Mouse (Mus musculus) frontal cortex, adult 2 months (tissue): Measurements from ENCODE around the gene Syne1. TPM values are rescaled to one million over a fixed set of nuclear protein-coding genes. Genes with fewer than 3 reads are reported as not detected.

Experiments
- DNase-seq, 2 experiments: peaks; one replicate each; pipeline ENCODE4 v3.0.0; 2022; ENCODE audit warnings: low spot score in 1 of 2; ENCODE audit errors: extremely low spot score in 1 of 2
- polyA plus RNA-seq: library from polyadenylated mRNA; depleted of rRNA; stranded (reverse); fragments of >200 nt; gene quantifications from 2 replicates; pipeline ENCODE4 v1.2.3, GENCODE M21; 2012

Syne1 gene
- polyA plus RNA-seq, 1 experiment = 163 TPM

DNA sequence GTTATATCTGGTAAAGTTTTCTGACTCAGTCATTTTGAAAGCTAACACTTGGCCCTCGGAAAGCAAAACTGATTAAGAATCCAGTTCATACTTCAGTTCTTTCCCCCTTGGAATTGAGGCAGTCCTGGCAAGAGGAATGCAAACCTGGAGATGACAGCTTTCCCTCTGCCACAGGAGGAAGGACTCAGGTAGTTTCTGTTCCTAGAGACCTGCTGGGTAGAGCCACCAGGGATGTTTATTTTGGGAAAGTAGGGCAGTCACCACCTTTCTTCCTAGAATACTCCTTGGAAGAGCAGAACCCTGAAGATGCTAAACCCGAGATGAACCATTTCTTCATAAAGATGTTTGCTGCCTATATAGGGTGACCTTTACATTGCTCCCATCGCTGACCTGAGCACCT, 383.8 kb downstream of the Syne1 start:
- no peak for DNase-seq

DNA sequence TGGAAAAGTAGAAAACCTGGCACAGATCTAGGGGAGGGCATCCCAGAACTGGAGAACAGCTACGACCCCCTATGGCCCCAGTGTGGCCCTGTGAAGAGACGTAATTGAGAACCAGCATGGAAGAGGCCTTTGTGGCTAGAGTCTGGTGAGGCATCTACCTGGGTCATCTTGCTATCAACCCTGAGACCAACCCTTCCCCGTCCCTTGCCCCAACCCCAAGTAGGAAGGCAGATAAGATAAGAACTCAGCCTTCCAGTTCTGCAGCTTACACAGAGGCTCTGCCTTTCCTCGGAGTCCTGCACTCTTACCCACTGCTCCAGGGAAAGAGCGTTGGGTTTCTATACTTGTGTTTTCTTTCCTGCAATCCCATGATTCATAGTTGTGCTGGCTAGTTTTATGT, 385.8 kb downstream of the Syne1 start:
- DNase-seq = no peak

DNA sequence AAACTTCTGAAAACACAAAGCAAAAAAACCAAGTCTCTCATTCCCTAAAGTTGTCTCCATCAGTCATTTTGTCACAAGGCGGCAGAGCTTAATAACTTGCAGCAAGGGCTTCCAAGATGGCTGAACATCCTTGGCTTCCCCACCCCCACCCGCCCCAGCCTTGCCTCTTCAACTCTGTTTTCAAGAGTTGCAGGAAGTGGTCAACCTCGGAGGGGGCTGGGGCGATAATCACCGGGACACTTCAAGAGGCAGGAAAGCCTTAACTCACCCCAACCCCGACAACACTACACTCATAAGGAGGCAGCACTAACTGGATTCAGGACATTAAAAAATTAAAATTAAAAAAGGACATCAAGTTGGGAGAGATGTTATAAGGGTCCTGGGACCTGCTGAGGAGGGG, 387.5 kb downstream of the Syne1 start:
- no peak for DNase-seq

DNA sequence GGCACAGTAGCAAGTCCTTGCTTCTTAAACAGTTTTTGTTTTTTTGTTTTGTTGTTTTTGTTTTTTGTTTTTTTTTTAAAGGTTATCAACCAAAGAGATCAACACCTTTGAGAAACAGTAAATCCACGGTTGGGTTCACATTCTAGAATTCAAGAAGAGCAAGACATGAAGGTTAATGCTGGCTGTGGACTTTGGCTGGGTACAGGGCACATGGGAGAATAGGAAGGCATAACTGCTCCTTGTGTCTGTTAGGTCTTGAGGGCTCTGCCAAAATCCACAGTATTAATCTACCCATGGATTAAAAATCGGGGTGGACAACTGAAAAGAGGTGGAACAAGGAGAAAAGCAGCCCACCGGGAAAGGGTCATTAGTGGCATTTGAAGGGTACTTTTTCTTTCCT, 388.0 kb downstream of the Syne1 start:
- no peak for DNase-seq

DNA sequence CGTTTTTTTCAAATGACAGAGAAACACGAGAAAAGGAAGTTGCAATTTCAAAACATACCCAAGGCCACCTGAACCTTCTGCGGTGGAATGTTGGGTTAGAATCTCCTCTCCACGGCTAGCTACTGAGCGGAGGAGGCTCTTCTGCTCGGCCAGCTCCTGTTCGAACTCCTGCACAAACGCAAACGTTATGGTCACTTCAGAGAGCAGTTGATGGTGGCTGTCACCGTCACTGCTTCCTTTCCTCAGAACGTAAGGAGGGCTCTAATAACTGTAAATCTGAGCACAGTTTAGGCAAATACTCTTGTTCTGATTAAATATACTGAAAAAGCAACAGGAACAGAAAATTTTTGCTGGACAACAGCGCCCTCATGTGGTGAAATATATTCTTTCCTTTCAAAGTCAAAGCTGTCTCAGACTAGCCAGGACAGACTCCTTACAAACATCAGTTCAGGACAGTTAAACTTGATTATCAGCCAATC, 389.8 kb downstream of the Syne1 start:
- peak in 1 of 2 experiments; percentile 80 for DNase-seq

DNA sequence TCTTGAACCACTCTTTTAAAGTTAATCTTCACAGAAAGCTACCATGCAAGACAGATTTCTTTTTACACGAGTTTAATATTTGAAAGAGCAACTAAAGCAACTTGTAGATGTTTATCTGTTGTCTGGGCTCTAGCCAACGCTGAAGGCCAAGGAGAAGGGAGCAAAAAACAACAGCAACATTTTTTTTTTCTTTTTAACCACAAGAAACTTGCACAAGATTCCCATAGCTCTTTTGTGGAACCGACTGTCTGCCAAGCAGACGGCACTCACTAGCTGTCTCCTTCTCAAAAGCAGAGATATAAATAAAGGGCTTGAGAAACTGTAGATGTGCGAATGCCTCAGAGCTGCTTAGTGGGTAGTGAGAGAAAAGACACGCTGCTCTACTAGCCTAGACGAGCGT, 391.6 kb downstream of the Syne1 start:
- DNase-seq = peak in 1 of 2 experiments; percentile 37

DNA sequence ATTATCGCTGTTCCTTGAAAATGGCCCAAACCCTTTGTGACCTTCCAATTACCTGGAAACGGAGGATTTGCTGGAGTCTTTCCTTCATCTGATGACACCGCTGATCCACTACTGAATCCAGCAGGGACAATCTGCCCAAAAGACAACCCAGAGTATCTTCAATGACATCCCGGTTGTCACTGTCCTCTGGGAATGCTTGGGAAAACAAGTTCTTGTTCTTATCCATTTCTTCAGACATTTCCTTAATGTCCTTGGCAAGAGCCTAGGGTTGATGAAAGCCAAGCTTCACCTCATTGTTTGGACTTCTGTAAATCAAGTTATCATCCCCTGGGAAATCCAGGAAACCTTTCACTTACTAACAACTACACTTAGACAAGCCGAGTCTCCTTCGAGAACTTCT, 398.2 kb downstream of the Syne1 start:
- DNase-seq = no peak

DNA sequence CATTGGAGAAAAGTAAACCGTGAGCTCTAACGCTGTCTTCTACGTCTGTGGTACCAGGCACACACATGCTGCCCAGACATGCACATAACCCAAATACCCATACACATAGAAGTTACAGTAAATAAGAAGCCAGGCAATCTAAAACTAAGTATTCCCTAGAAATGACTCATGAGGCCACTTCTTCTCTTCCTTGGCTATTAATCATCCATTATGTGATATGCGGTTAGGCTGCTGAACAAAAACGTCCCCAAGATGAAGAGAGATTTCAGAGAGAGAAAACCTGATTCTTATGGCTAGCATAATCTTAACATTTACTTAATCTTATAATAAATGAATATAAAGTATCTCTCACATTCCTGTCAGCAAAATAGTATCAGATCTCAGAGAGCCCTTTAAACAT, 409.8 kb downstream of the Syne1 start:
- no peak for DNase-seq

DNA sequence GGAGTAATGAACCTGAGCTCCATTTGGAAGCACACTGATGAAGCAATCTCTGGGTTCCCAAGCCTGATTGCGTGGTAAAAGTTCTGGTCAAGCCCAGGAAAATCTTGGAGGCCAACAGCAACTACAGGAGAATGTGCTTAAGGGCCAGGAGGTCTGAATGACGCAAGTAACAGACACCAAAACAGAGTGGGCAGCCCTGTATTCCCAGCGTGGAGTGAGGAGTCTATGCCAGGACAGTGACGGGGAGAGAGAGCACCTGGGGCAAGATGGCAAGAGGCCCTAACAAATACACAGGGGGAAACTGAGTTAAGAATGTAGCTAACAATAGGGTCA, 411.4 kb downstream of the Syne1 start:
- no peak for DNase-seq

DNA sequence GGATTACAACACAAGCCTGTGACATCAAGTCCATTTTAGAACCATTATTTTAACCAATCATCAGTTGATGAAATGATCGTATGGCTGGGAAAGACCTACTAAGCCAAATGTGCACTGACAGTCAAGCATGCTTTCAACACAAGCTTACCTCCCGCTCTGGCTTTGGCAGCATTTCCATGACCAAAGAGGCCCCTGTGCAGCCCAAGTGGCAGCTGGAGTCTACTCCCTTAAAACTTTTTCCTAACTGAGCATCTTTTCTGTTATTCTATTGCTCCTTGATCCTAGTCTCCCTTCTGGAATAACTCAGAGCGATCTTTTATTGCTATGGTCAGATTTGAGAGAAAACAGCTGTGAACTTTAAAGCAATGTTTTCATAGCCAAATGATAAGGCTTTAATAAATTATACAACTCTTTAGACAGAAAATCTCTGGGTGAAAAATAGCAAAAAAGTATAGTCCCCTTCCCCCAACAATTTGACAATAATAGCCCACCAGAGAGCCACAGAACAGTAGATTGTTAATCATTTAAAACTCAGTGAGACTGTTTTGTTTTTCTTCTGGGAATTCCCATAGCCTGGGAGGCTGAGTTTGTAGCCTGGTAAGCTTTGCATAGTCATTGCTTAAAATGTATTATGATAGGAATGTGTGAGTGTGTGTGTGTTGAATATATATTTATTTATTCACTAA, 411.9 kb downstream of the Syne1 start:
- DNase-seq = no peak

DNA sequence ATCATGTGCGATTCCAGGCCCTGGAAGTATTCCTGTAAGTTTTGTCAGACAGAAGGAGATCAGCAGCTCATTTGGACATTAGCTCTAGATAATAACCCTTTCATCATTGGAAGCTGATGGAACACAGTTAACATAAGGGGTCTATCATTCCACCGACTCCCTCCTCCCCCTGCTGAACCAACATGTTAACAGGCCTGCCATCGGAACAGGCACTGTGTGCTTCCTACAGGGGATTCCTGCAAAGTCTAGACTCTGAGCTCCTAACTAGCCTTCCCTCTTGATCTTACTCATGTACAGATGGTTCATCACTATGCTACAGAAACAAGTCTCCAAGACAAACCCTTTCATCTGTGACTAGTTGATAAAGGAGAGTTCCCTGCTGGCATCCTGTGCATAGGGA, 419.2 kb downstream of the Syne1 start:
- no peak for DNase-seq

DNA sequence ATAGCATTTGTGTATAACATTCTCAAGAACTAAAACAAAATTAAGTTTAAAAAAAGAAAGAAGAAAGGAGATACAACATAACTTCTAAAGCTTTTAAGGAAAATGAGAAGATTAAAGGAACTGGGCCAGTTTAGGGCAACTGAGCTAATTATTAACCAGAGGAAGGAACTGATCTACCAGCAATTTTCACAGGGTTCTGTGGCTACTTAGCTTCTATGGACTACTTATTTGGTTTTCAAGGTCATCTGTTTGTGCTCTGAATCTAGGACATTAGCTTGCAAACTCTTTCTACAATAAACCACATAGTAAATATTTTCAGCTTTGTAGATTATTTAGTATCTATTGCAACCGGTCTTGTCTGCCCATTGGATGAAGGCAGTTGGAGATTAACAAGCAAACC, 420.8 kb downstream of the Syne1 start:
- no peak for DNase-seq

DNA sequence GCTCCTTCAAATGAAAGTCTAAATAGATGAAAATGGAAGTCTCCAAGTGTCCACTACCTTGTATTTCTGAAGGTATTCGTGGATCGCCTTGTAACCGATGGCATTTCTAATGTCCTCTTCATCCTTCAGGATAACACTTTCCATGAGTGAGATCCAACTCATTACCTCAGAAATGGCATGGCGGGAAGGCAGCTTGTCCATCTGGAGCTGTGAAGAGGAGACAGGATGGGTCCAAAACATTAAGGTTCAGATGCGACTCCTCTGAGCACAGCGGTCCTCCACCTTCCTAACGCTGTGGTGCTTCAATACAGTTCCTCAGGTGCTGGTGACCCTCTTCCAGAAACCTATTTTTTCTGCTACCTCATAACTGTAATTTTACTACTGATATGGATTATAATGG, 426.5 kb downstream of the Syne1 start:
- no peak for DNase-seq

DNA sequence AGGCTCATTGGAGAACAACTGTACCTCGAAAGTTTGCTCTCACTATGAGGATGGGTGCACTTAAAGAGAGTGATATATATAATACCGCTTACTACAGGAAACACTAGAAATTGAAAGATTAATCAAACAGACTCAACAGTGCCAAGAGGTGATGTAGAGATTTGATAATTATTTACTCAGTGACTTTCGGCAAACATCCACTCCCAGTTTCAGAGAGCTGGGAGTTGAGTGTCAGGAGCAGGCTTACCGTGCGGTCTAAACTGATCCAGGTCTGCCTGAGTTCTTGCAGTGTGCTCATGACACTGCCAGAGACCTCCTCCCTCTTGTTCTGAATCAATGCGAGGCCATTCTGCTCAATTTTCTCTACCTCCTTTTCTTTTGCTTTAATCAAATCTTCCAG, 434.6 kb downstream of the Syne1 start:
- DNase-seq = no peak

DNA sequence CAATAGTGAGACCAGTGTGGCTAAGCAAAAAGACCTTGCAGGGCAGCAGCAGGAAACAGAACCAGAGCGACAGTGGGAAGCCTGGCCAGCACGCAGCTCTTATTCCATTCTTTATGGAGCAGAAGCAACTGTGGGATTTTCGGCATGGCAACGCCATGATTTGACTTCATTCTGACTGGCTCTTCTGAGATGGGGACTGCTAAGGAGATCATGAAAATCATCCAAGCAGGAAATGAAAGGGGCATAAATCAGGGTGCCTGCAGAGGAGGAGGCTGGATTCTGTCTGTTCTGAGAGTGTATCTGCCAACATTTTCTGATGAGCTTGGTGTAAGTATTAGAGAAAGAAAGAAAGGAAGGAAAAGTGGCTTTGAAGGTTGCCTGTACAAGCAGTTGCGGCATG, 435.1 kb downstream of the Syne1 start:
- DNase-seq = no peak

DNA sequence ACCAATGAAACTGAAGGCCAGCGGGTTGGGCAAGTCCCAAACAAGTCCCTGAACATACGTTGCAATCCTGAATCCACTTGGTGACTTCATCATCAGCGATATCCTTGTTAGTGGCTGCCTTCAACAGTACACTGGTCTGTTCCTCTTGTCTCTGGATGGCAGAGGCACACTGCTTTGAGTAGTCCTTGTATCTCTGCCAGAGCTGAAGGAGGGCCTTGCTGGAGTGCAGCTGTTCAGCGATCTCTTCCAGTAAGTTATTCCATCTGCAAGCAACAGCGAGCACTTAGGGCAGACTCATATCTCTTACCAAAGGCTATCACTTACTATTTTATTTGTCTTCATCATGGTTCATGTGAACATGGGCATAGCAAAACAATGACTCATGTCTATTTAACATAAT, 440.5 kb downstream of the Syne1 start:
- DNase-seq = peak in 1 of 2 experiments; percentile 20

DNA sequence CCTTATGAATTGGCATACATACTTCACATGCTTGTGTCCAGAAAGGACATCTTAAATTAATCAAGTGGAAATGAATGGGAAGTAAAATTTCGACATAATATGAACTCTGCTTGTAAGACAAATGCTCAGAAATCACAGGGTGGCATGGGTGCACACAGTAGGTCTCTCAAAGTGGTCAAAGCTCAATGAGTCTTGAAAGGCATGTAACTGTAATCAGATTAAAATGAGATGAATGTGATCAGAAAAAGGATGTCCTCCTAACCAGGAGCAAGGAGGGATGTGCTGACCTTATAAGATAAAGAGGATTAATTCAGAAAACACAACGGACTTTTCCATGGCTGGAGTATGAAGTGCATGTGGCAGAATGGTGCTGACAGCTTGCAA, 453.5 kb downstream of the Syne1 start:
- DNase-seq = no peak

DNA sequence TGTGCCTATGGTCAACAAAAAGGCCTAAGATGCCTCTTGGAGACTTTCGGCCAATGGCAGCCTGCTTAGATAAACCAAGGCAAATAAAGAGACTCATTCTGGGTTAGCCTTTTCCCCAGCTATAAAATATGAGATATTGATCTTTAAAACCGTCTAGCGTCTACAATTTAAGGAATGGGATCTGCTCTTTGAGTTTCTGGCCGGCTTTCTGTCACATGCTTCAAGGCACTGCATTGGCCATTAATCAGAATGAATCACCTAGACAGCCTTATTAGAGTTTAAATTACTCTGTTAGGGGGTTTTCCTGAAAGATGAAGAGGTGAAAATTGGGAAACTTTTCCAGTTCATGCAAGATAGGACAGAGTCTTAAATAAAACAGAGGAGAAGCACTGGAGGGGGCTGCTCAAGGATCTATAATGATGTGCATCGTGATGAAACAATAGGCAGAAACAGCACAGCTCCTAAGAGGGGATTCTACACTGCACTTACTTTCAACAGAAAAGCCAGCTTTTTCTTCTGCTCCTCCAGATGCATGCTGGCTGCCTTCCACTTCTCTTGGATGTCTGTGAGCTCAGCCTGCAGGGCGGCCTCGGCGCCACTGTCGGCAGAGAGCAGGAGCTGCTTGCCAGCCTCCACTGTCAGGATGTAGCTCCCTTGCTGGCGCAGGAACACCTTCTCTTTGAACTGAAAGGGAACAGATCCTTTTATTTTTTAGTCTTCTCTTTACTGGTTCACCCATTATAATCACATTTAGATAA, 454.1 kb downstream of the Syne1 start:
- DNase-seq = peak in 1 of 2 experiments; percentile 63

DNA sequence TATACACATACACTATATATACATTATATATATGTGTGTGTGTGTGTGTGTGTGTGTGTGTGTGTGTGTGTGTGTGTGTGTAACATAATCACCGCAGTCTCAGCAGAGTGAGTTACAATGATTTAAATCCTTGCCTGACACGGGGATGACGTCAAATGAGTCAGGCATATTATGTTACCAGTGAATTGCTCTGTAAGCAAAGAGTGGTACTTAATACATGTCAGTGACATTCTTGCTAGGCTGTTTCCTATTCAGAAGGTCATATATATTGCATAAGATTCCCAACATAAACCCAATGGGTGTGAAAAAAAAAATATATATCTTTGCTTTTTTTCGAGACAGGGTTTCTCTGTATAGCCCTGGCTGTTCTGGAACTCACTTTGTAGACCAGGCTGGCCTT, 462.1 kb downstream of the Syne1 start:
- no peak for DNase-seq

DNA sequence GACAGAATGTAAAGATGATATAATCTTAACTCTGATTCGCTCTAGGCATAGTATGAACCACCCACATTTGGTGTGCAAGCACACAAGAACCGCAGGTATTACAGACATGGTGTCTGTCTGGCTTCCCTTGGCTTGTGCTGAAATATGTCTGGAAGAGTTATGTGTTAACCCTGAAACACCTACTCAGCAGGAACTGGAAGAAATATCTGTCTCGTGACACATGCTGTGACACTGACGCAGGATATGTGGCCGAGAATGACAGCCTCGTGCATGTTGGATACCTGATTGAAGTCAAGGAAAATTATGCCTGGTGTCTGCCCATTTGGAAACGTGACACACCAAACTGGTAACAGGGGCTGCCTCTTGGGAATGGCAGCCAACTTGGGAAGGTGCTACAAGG, 463.9 kb downstream of the Syne1 start:
- no peak for DNase-seq

DNA sequence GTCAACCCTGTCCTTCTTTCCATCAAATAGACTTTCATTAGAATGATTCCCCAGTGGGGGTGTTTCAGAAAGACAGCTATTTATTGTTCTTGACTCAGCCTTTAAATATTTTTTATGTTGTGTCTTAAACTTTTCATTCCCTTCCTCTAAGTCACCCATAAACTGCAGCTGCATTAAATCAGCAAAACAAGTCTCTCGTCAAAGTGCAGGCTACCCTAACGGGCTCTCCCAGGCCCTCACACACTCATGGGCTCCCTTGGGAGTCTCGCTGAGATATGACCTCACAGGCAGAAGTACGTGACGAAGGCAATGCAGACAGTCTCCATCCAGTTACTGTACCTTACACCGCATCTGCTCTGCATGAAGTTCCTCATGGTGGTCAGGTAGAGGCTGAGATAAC, 465.0 kb downstream of the Syne1 start:
- DNase-seq = no peak

DNA sequence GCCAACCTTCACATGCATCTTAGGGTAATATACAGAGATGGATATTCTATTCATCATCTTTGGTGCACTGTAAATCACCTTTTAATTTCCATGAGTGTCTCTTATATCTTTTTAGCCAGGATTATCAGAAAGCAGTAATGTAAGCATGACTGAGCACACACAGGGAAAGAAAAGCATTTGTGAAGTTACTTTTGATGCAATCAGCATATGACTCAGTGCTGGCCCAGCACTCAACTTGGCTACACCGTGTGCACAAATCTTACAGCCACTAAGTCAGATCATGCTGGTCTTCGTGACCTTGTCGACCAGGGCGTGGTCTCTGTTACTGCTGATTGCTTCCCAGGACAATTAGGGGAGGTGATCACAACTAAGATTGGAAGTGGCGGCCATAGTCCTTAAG, 465.5 kb downstream of the Syne1 start:
- no peak for DNase-seq
